8 mouse cellular contexts compared by ENCODE assay signal in genomic region chr1:62966885-62967284, GRCm38 (mm10).
A peak's percentile ranks its signal among the peaks of the same experiment; 100 is the strongest.
DNase-seq lines count a peak whose midpoint lies in the region; ATAC-seq and TF ChIP-seq lines count a peak whose summit lies in the region.

No protein-coding gene starts in this region.

- ATAC-seq in forebrain, embryonic 14.5 days, result no peak
- no peak for ATAC-seq in forebrain, embryonic 11.5 days (replicated peaks; ENCODE audit: low FRiP score)
- ATAC-seq in midbrain, embryonic 11.5 days (ENCODE audit: low FRiP score), result no peak
- no peak for ATAC-seq in midbrain, embryonic 13.5 days
- no peak for ATAC-seq in heart, embryonic 14.5 days (ENCODE audit: insufficient number of reproducible peaks, insufficient read depth, low FRiP score, low read depth)
- ATAC-seq in stomach, postnatal 0 days (ENCODE audit: low FRiP score, low TSS enrichment), result no peak

- H3K27ac ChIP-seq in forebrain, embryonic 14.5 days (ENCODE audit: low read depth, low read length), result no peak overlapping the region
- H3K27ac ChIP-seq in forebrain, embryonic 11.5 days (ENCODE audit: low read depth, low read length), result no peak overlapping the region
- H3K27ac ChIP-seq in midbrain, embryonic 11.5 days (ENCODE audit: low read depth, low read length), result no peak overlapping the region
- H3K27ac ChIP-seq in midbrain, embryonic 13.5 days, result no peak overlapping the region
- H3K27ac ChIP-seq in heart, embryonic 14.5 days (replicated peaks in 1 of 2; ENCODE audit: control insufficient read depth in 1 of 2, insufficient read depth in 1 of 2, low read depth in 2 of 2, low read length in 2 of 2), result no peak overlapping the region
- no peak overlapping the region for H3K27ac ChIP-seq in stomach, postnatal 0 days (replicated peaks)

- no peak for TF ChIP-seq EP300 in stomach, postnatal 0 days (optimal IDR thresholded peaks at IDR 0.05)

- H3K4me2 ChIP-seq in forebrain, embryonic 14.5 days (ENCODE audit: low read length), result no peak overlapping the region
- no peak overlapping the region for H3K4me2 ChIP-seq in forebrain, embryonic 11.5 days (ENCODE audit: low read depth, low read length, severe bottlenecking)
- H3K4me2 ChIP-seq in midbrain, embryonic 11.5 days, result 0 out of 2 replicates have a peak overlapping the region, but pooled peaks have one; percentile 3
- no peak overlapping the region for H3K4me2 ChIP-seq in midbrain, embryonic 13.5 days (replicated peaks)
- H3K4me2 ChIP-seq in heart, embryonic 14.5 days (ENCODE audit: low read length), result peak overlapping the region; percentile 44
- no peak overlapping the region for H3K4me2 ChIP-seq in stomach, postnatal 0 days (replicated peaks; ENCODE audit: low read depth)

- DNase-seq in forebrain, embryonic 14.5 days (ENCODE audit: low spot score), result peak; percentile 69
- DNase-seq in forebrain, embryonic 11.5 days (ENCODE audit: low spot score), result no peak
- DNase-seq in midbrain, embryonic 11.5 days (ENCODE audit: low spot score, missing footprints), result peak; percentile 89
- DNase-seq in stomach, postnatal 0 days (ENCODE audit: low spot score), result no peak
- DNase-seq in left cerebral cortex, adult 9 months (ENCODE audit: low spot score in 2 of 2), result no peak
- no peak for DNase-seq in left cerebral cortex, postnatal 4 days

- 16% methylated on average over 5 of the region's 5 CpGs for WGBS in forebrain, embryonic 14.5 days
- WGBS in forebrain, embryonic 11.5 days, result 24% methylated on average over 5 of the region's 5 CpGs
- WGBS in midbrain, embryonic 11.5 days, result 18% methylated on average over 5 of the region's 5 CpGs
- 22% methylated on average over 5 of the region's 5 CpGs for WGBS in midbrain, embryonic 13.5 days
- WGBS in heart, embryonic 14.5 days, result 19% methylated on average over 5 of the region's 5 CpGs
- 29% methylated on average over 5 of the region's 5 CpGs for WGBS in stomach, postnatal 0 days

- H3K9ac ChIP-seq in forebrain, embryonic 14.5 days (ENCODE audit: low read length), result no peak overlapping the region
- H3K9ac ChIP-seq in forebrain, embryonic 11.5 days (ENCODE audit: low read length), result no peak overlapping the region
- H3K9ac ChIP-seq in midbrain, embryonic 11.5 days (ENCODE audit: low read length), result no peak overlapping the region
- H3K9ac ChIP-seq in midbrain, embryonic 13.5 days (replicated peaks), result no peak overlapping the region
- no peak overlapping the region for H3K9ac ChIP-seq in heart, embryonic 14.5 days (ENCODE audit: low read length)
- no peak overlapping the region for H3K9ac ChIP-seq in stomach, postnatal 0 days (ENCODE audit: low read length)

- no peaks in the 10 kb centered on the region for H3K4me1 ChIP-seq in forebrain, embryonic 14.5 days (ENCODE audit: control insufficient read depth, insufficient read depth, low read length)
- H3K4me1 ChIP-seq in forebrain, embryonic 11.5 days (replicated peaks; ENCODE audit: control insufficient read depth, insufficient read depth, low read length), result no peaks in the 10 kb centered on the region; the same call in 1 of the 2 replicates
- no peaks in the 10 kb centered on the region for H3K4me1 ChIP-seq in midbrain, embryonic 11.5 days (ENCODE audit: control insufficient read depth, insufficient read depth, low read length)
- peaks cover 12% of the 10 kb centered on the region; the same call in 1 of the 2 replicates for H3K4me1 ChIP-seq in midbrain, embryonic 13.5 days (replicated peaks)
- peaks cover 0 to 3% of the 10 kb centered on the region in 2 experiments; a peak in 2 of 4 replicates for H3K4me1 ChIP-seq in heart, embryonic 14.5 days (ENCODE audit: control insufficient read depth in 2 of 2, insufficient read depth in 2 of 2, low read length in 2 of 2)
- no peaks in the 10 kb centered on the region for H3K4me1 ChIP-seq in stomach, postnatal 0 days (replicated peaks; ENCODE audit: control insufficient read depth, insufficient read depth)

- H3K9me3 ChIP-seq in forebrain, embryonic 14.5 days (replicated peaks; ENCODE audit: control insufficient read depth, low read length), result no peaks in the 10 kb centered on the region
- H3K9me3 ChIP-seq in forebrain, embryonic 11.5 days (ENCODE audit: control insufficient read depth, low read length), result no peaks in the 10 kb centered on the region
- no peaks in the 10 kb centered on the region for H3K9me3 ChIP-seq in midbrain, embryonic 11.5 days (ENCODE audit: control insufficient read depth, low read length)
- H3K9me3 ChIP-seq in midbrain, embryonic 13.5 days, result no peaks in the 10 kb centered on the region
- no peaks in the 10 kb centered on the region for H3K9me3 ChIP-seq in heart, embryonic 14.5 days (ENCODE audit: control insufficient read depth, low read length)
- H3K9me3 ChIP-seq in stomach, postnatal 0 days (ENCODE audit: control insufficient read depth, low read length), result no peaks in the 10 kb centered on the region

- H3K27me3 ChIP-seq in forebrain, embryonic 14.5 days (replicated peaks; ENCODE audit: control insufficient read depth, insufficient read depth, low read length), result no peaks in the 10 kb centered on the region
- H3K27me3 ChIP-seq in forebrain, embryonic 11.5 days (ENCODE audit: control insufficient read depth, insufficient read depth, low read length), result peaks cover 4% of the 10 kb centered on the region; the same call in 1 of the 2 replicates
- H3K27me3 ChIP-seq in midbrain, embryonic 11.5 days (ENCODE audit: control insufficient read depth, insufficient read depth, low read length), result no peaks in the 10 kb centered on the region
- H3K27me3 ChIP-seq in midbrain, embryonic 13.5 days, result peaks cover 8% of the 10 kb centered on the region; the same call in 1 of the 2 replicates
- H3K27me3 ChIP-seq in heart, embryonic 14.5 days (ENCODE audit: control insufficient read depth, insufficient read depth, low read length), result no peaks in the 10 kb centered on the region
- H3K27me3 ChIP-seq in stomach, postnatal 0 days (ENCODE audit: control insufficient read depth, insufficient read depth, low read length), result no peaks in the 10 kb centered on the region

- intact Hi-C loops in left cerebral cortex, postnatal 4 days (cut with DNase I), result loop anchor here (10.0 kb wide), 2 partner anchors 172 to 1782 kb away; no protein-coding TSS in a partner anchor

- H3K4me3 ChIP-seq in forebrain, embryonic 14.5 days (ENCODE audit: low read depth, low read length), result no peak overlapping the region
- no peak overlapping the region for H3K4me3 ChIP-seq in forebrain, embryonic 11.5 days (ENCODE audit: low read depth, low read length)
- no peak overlapping the region for H3K4me3 ChIP-seq in midbrain, embryonic 11.5 days (ENCODE audit: low read depth, low read length)
- H3K4me3 ChIP-seq in midbrain, embryonic 13.5 days (replicated peaks), result no peak overlapping the region
- H3K4me3 ChIP-seq in heart, embryonic 14.5 days (ENCODE audit: control insufficient read depth in 1 of 2, insufficient read depth in 1 of 2, low read depth in 1 of 2, low read length in 2 of 2), result no peak overlapping the region; a peak in 1 of 4 replicates
- no peak overlapping the region for H3K4me3 ChIP-seq in stomach, postnatal 0 days (ENCODE audit: low read depth, low read length)

- TF ChIP-seq CTCF in stomach, postnatal 0 days (IDR thresholded peaks at IDR 0.05; ENCODE audit: low read depth), result peak; percentile 77

- H3K36me3 ChIP-seq in forebrain, embryonic 14.5 days (ENCODE audit: control insufficient read depth, insufficient read depth, low read length), result no peaks in the 10 kb centered on the region
- no peaks in the 10 kb centered on the region for H3K36me3 ChIP-seq in forebrain, embryonic 11.5 days (ENCODE audit: control insufficient read depth, insufficient read depth, low read length)
- no peaks in the 10 kb centered on the region for H3K36me3 ChIP-seq in midbrain, embryonic 11.5 days (ENCODE audit: control insufficient read depth, insufficient read depth, low read length)
- H3K36me3 ChIP-seq in midbrain, embryonic 13.5 days, result no peaks in the 10 kb centered on the region
- H3K36me3 ChIP-seq in heart, embryonic 14.5 days (ENCODE audit: control insufficient read depth, insufficient read depth, low read length), result no peaks in the 10 kb centered on the region
- H3K36me3 ChIP-seq in stomach, postnatal 0 days (ENCODE audit: control insufficient read depth, insufficient read depth, low read length), result no peaks in the 10 kb centered on the region

Comparison
In these comparisons a context has a peak if more than half of its experiments do, and no peak if none do; other contexts are left out.
1. DNase-seq: peak in forebrain, embryonic 14.5 days (single experiment) and midbrain, embryonic 11.5 days (single experiment); none in forebrain, embryonic 11.5 days (single experiment), stomach, postnatal 0 days (single experiment), left cerebral cortex, adult 9 months (0 of 2) and left cerebral cortex, postnatal 4 days (single experiment).
2. H3K4me2 ChIP-seq: peak in midbrain, embryonic 11.5 days (single experiment) and heart, embryonic 14.5 days (single experiment); none in forebrain, embryonic 14.5 days (single experiment), forebrain, embryonic 11.5 days (single experiment), midbrain, embryonic 13.5 days (single experiment) and stomach, postnatal 0 days (single experiment).